Mouse (Mus musculus): ENCODE data around the gene Ccdc69.

GRCm38 (mm10) chr11:55116004-55116403 is 38.1 kb upstream of the Ccdc69 start:
- no peak for TF ChIP-seq POLR2A (IDR thresholded peaks at IDR 0.05; ENCODE audit: low read depth, low read length)
- TF ChIP-seq CTCF (conservative IDR thresholded peaks at IDR 0.05; ENCODE audit: insufficient read depth, insufficient read length, low read depth, low read length) = no peak

Measured in kidney, adult 2 months (tissue).